Mouse (Mus musculus) hindbrain, postnatal 0 days (tissue): ENCODE results near the gene Foxred1. TPM values are rescaled to one million over a fixed set of nuclear protein-coding genes. Genes with fewer than 3 reads are reported as not detected.

Experiments used
- ATAC-seq: fragments of 200-750 bp; cut with Nextera tagmentation; 2 replicates; pipeline ENCODE4 v1.8.0; 2017; ENCODE audit warnings: mild to moderate bottlenecking, moderate TSS enrichment, moderate library complexity
- DNase-seq: peaks from one replicate; pipeline ENCODE4 v3.0.0-alpha.2; 2015; ENCODE audit warnings: low spot score
- H3K27ac ChIP-seq: fragments of 300-500 bp; sonication (generic); 2 replicates; pipeline ENCODE4 v1.5.1; 2014; ENCODE audit warnings: mild to moderate bottlenecking
- H3K27me3 ChIP-seq: fragments of 300-500 bp; sonication (generic); 2 replicates; pipeline ENCODE4 v1.6.1; 2014; ENCODE audit warnings: low read length, mixed read lengths; ENCODE audit not compliant: insufficient read depth
- H3K36me3 ChIP-seq: fragments of 300-500 bp; sonication (generic); 2 replicates; pipeline ENCODE4 v1.6.1; 2014; ENCODE audit warnings: low read length, mixed read lengths; ENCODE audit not compliant: insufficient read depth
- H3K4me1 ChIP-seq: fragments of 300-500 bp; sonication (generic); 2 replicates; pipeline ENCODE4 v1.6.1; 2014; ENCODE audit warnings: antibody characterized with exemption, low read length, mixed read lengths; ENCODE audit not compliant: insufficient read depth
- H3K4me2 ChIP-seq: fragments of 300-500 bp; sonication (generic); 2 replicates; pipeline ENCODE4 v1.6.1; 2014; ENCODE audit warnings: low read depth, mild to moderate bottlenecking, low read length, moderate library complexity, mixed read lengths
- H3K4me3 ChIP-seq: fragments of 300-500 bp; sonication (generic); 2 replicates; pipeline ENCODE4 v1.5.1; 2014; ENCODE audit warnings: low read length
- H3K9ac ChIP-seq: fragments of 300-500 bp; sonication (generic); replicated peaks from 2 replicates; pipeline ENCODE4 v1.6.1; 2014; ENCODE audit warnings: mild to moderate bottlenecking, low read length, moderate library complexity, mixed read lengths
- H3K9me3 ChIP-seq: fragments of 300-500 bp; sonication (generic); 2 replicates; pipeline ENCODE4 v1.6.1; 2016; ENCODE audit warnings: low read length, mixed read lengths
- CTCF ChIP-seq: IDR thresholded peaks from 2 replicates; pipeline ENCODE4 v1.5.1; 2016; ENCODE audit warnings: antibody characterized with exemption, control low read depth, low read depth
- WGBS: fragments of 180-500 bp; shearing (Covaris S2); extraction: QIAGEN DNeasy Blood & Tissue Kit; methylation state at CpG from one replicate; pipeline ENCODE4 v1.1.7; 2014; 5-methylcytosine and 5-hydroxymethylcytosine counted together
- polyA plus RNA-seq: library from polyadenylated mRNA; unstranded; fragments of >200 nt; fragmentation: Nextera tagmentation; extraction: Ambion mirVana; gene quantifications from 2 replicates; pipeline ENCODE4 v1.2.1, GENCODE M21; 2015
- total RNA-seq: library from RNA; depleted of rRNA; stranded (reverse); fragments of >200 nt; gene quantifications from 2 replicates; pipeline ENCODE4 v1.2.3, GENCODE M21; 2014

Foxred1 gene
- total and polyA plus RNA-seq, 2 experiments from 2014 or later, result 31.4 to 47.5 TPM

DNA sequence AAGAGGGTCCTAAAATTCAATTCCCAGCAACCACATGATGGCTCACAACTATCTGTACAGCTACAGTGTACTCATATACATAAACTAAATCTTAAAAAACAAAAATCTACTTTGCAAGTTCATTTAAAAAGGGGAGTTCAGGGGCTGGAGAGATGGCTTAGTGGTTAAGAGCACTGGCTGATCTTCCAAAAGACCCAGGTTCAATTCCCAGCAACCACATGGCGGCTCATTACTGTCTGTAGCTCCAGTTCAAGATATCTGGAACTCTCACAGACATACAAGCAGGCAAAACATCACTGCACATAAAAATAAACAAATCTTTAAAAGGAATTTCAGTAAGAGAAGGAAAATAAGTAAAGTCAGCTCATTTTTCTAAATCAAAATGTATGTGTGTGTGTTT lies 27.5 kb upstream of the Foxred1 start:
- no peaks in the 10 kb centered on the region for H3K4me1 ChIP-seq
- ATAC-seq (no peak), DNase-seq (no peak)
- H3K36me3 ChIP-seq, result peaks cover 12% of the 10 kb centered on the region; the same call in 1 of the 2 replicates
- H3K9me3 ChIP-seq, result no peaks in the 10 kb centered on the region
- no peak overlapping the region for H3K4me3 ChIP-seq
- H3K27me3 ChIP-seq, result no peaks in the 10 kb centered on the region
- TF ChIP-seq CTCF, result no peak
- WGBS, result 97% methylated on average over 1 of the region's 1 CpGs
- no peak overlapping the region for H3K4me2 ChIP-seq
- no peak overlapping the region for H3K9ac ChIP-seq
- H3K27ac ChIP-seq, result no peak overlapping the region

DNA sequence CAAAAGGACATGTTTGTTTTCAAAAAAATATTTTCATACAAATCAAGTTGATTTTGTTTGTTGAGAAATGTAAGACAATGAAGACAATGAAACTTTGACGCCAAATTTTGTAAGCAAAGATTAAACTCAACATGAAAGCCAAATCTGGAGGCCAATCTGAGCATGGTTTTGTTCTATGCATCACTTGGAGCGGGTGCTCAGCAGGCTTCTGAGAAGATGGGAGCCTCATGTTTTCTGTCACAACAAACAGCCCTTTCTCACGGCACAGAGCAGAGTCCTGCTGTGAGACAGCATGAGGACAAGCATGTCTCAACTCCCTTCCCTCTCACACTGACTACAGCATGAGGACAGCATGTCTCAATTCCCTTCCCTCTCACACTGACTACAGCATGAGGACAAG lies 25.1 kb upstream of the Foxred1 start:
- 39% methylated on average over 3 of the region's 3 CpGs for WGBS
- Histone ChIP-seq H3K9ac (no peak overlapping the region), H3K4me2 (no peak overlapping the region), H3K27me3 (no peaks in the 10 kb centered on the region), H3K36me3 (peaks cover 15% of the 10 kb centered on the region; the same call in 1 of the 2 replicates), H3K4me1 (no peaks in the 10 kb centered on the region), H3K4me3 (no peak overlapping the region), H3K9me3 (no peaks in the 10 kb centered on the region), H3K27ac (no peak overlapping the region)
- ATAC-seq, result no peak
- peak; percentile 11 for DNase-seq
- TF ChIP-seq CTCF, result no peak

GRCm38 (mm10) chr9:35228671-35229070 lies 17.8 kb upstream of the Foxred1 start:
- H3K4me1 ChIP-seq, result no peaks in the 10 kb centered on the region
- 92% methylated on average over 3 of the region's 3 CpGs for WGBS
- H3K4me3 ChIP-seq, result no peak overlapping the region
- H3K9ac ChIP-seq, result no peak overlapping the region
- no peaks in the 10 kb centered on the region for H3K27me3 ChIP-seq
- TF ChIP-seq CTCF, result no peak
- H3K4me2 ChIP-seq, result no peak overlapping the region
- no peak for DNase-seq
- ATAC-seq, result no peak
- H3K9me3 ChIP-seq, result no peaks in the 10 kb centered on the region
- H3K36me3 ChIP-seq, result peaks cover 4% of the 10 kb centered on the region; the same call in 1 of the 2 replicates
- no peak overlapping the region for H3K27ac ChIP-seq

DNA sequence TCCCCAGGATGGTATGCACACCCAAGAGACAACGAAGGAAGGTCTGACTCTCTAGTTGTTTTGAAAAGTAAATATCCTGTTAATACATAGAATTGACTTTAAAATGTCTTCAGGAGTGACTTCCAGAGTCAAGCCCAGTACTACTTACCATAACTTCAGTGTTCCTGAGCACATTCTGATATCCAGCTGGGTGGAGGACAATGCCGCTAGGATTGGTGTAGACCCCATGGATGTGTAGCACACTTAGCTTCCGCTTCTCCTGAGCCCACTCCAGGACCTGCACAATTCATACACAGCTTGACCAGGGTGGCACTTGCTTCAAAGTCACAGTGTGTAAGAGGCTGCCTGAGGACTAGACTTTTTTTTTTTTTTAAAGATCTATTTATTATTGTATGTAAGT lies 12.6 kb upstream of the Foxred1 start:
- DNase-seq (no peak), ATAC-seq (no peak)
- no peak overlapping the region for H3K27ac ChIP-seq
- H3K9ac ChIP-seq, result no peak overlapping the region
- H3K9me3 ChIP-seq, result no peaks in the 10 kb centered on the region
- no peak overlapping the region for H3K4me3 ChIP-seq
- H3K4me1 ChIP-seq, result no peaks in the 10 kb centered on the region
- H3K36me3 ChIP-seq, result peaks cover 17% of the 10 kb centered on the region; the same call in 1 of the 2 replicates
- no peak for TF ChIP-seq CTCF
- no peaks in the 10 kb centered on the region for H3K27me3 ChIP-seq
- H3K4me2 ChIP-seq, result no peak overlapping the region
- WGBS, result 98% methylated on average over 3 of the region's 3 CpGs

- H3K27ac ChIP-seq, result no peak overlapping the region
- H3K27me3 ChIP-seq, result no peaks in the 10 kb centered on the region
- TF ChIP-seq CTCF, result no peak
- no peak for DNase-seq
- no peaks in the 10 kb centered on the region for H3K4me1 ChIP-seq
- H3K9me3 ChIP-seq, result no peaks in the 10 kb centered on the region
- 72% methylated on average over 1 of the region's 1 CpGs for WGBS
- no peak overlapping the region for H3K4me2 ChIP-seq
- ATAC-seq, result no peak
- H3K9ac ChIP-seq, result no peak overlapping the region
- no peak overlapping the region for H3K4me3 ChIP-seq
- peaks cover 49% of the 10 kb centered on the region for H3K36me3 ChIP-seq
Measured at GRCm38 (mm10) chr9:35217963-35218362, 7.1 kb upstream of the Foxred1 start.

DNA sequence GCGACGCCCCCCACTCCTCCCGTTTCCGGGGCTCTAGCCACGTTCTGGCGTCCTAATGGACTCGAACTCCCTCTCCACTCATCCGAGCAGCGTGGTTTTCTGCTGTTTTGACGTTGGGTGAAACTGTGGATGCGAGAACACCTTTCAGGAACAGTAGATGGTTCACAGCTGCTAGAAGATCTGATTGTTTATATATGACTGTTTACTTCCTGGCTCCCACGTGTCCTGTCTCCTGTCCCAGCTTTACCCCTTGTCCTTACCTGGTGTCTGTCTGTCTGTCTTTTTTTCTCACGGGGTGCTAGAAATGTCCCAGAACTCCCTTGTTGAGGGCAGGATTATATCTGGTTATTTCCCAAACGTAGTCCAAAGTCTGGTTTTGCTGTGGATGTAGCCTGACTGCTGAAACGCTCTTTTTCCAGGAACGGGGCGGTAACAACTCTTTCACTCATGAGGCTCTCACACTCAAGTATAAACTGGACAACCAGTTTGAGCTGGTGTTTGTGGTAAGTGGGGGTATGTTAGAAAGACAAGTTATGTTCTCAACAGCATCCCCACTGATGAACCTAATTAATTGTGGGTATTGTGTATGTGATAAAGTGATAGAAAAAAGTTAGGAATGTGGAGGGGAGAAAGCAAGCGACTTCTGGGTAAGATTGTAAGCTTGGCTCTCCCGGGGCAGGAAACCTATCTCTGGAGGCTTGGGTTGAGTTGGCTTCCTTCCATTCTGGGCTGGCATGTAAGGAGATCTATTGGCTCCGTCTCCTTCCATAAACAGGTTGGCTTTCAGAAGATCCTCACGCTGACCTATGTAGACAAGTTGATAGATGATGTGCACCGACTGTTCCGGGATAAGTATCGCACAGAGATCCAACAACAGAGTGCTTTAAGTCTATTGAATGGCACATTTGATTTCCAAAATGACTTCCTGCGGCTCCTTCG lies 987 bp upstream of the Foxred1 start:
- TF ChIP-seq CTCF, result no peak
- Histone ChIP-seq H3K9ac (peak overlapping the region; percentile 81), H3K4me3 (peak overlapping the region; percentile 87), H3K27ac (peak overlapping the region; percentile 96), H3K4me2 (peak overlapping the region; percentile 96), H3K36me3 (peaks cover 38% of the 10 kb centered on the region), H3K27me3 (no peaks in the 10 kb centered on the region), H3K9me3 (no peaks in the 10 kb centered on the region), H3K4me1 (peaks cover 16% of the 10 kb centered on the region; the same call in 1 of the 2 replicates)
- DNase-seq, result no peak
- WGBS, result 37% methylated on average over 26 of the region's 26 CpGs
- ATAC-seq, result no peak

DNA sequence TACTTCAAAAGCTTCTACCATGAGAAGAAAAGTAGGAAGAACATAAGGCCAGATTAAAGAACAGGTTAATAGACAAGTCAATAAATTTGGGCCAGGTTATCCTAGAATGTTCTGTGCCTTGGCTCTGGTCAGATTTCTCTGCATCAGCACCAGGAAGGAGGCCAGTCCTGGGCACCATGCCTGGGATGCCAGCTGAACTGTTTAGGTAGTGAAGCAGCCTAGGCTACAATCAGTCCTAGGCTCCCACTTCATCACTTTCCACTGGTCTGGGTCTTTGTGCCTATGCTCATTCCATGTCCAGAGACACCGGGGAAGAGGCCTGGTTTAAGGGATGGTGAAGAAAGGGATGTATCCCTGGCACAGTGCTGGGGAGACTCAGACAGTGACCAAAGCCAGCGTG lies 6.4 kb downstream of the Foxred1 start:
- H3K9me3 ChIP-seq, result no peaks in the 10 kb centered on the region
- no peak overlapping the region for H3K9ac ChIP-seq
- DNase-seq (no peak), ATAC-seq (no peak)
- no peak for TF ChIP-seq CTCF
- peaks cover 29% of the 10 kb centered on the region for H3K36me3 ChIP-seq
- H3K4me3 ChIP-seq, result no peak overlapping the region
- no peak overlapping the region for H3K4me2 ChIP-seq
- no peak overlapping the region for H3K27ac ChIP-seq
- WGBS, result 94% methylated on average over 2 of the region's 2 CpGs
- no peaks in the 10 kb centered on the region for H3K27me3 ChIP-seq
- no peaks in the 10 kb centered on the region for H3K4me1 ChIP-seq
